Mouse (Mus musculus) brain, embryonic 14.5 days (tissue): ENCODE results near the gene Gm20538. TPM values are rescaled to one million over a fixed set of nuclear protein-coding genes. Genes with fewer than 3 reads are reported as not detected.

Source experiments
- DNase-seq: peaks from one replicate; pipeline ENCODE4 v3.0.0-alpha.2; 2011; ENCODE audit warnings: low read depth
- CTCF ChIP-seq: fragments of 200-500 bp; IDR thresholded peaks from 2 replicates; pipeline ENCODE4 v1.5.1; 2012; ENCODE audit warnings: inconsistent platforms, mild to moderate bottlenecking, moderate library complexity, borderline replicate concordance; ENCODE audit not compliant: insufficient read depth, insufficient read length; ENCODE audit errors: extremely low read depth
- POLR2A ChIP-seq: fragments of 200-500 bp; IDR thresholded peaks from 2 replicates; pipeline ENCODE4 v1.6.1; 2012; ENCODE audit warnings: mild to moderate bottlenecking, inconsistent platforms, borderline replicate concordance; ENCODE audit not compliant: poor library complexity, insufficient read depth, insufficient read length, severe bottlenecking; ENCODE audit errors: extremely low read depth
- polyA plus RNA-seq: library from polyadenylated mRNA; depleted of rRNA; stranded (reverse); fragments of >200 nt; gene quantifications from 2 replicates; pipeline ENCODE4 v1.2.3, GENCODE M21; 2012; rRNA removed

Gene Gm20538
- polyA plus RNA-seq, 1 experiment: not detected

- no peak for DNase-seq
- TF ChIP-seq POLR2A: no peak
- TF ChIP-seq CTCF: no peak
Observed at GRCm38 (mm10) chr19:44501925-44502324, 50.7 kb downstream of the Gm20538 start.

- TF ChIP-seq POLR2A (no peak), CTCF (no peak)
- DNase-seq: no peak
Observed at GRCm38 (mm10) chr19:44500240-44500639, 52.4 kb downstream of the Gm20538 start.

- no peak for TF ChIP-seq POLR2A
- TF ChIP-seq CTCF: no peak
Observed at GRCm38 (mm10) chr19:44498936-44499335, 53.7 kb downstream of the Gm20538 start.

GRCm38 (mm10) chr19:44496941-44497340 is 55.7 kb downstream of the Gm20538 start:
- no peak for DNase-seq
- no peak for TF ChIP-seq CTCF

More at GRCm38 (mm10) chr19:44498936-44499335, 53.7 kb downstream of the Gm20538 start:
- DNase-seq: no peak

- TF ChIP-seq POLR2A (no peak), CTCF (no peak)
- DNase-seq: no peak
Observed at GRCm38 (mm10) chr19:44496511-44496910, 56.1 kb downstream of the Gm20538 start.

Other genes starting within 250 kb of the Gm20538 start
- gene Scd4, start 219.7 kb downstream of the Gm20538 start, polyA plus RNA-seq: 0.19 and 0.30 TPM in 2 replicates
- 9.6 and 16.6 TPM in 2 replicates for gene Scd1, start 145.0 kb downstream of the Gm20538 start, polyA plus RNA-seq
- gene Wnt8b, start 59.4 kb downstream of the Gm20538 start, polyA plus RNA-seq: 3.6 and 3.7 TPM in 2 replicates
- 0.42 and 0.72 TPM in 2 replicates for gene Sec31b, start 7.0 kb downstream of the Gm20538 start, polyA plus RNA-seq
- 434 and 563 TPM in 2 replicates for gene Ndufb8, start 2.6 kb upstream of the Gm20538 start, polyA plus RNA-seq
- gene Hif1an, start 10.0 kb upstream of the Gm20538 start, polyA plus RNA-seq: 29.5 TPM in 2 replicates
- 1.9 and 20.3 TPM in 2 replicates for gene Pax2, start 203.2 kb upstream of the Gm20538 start, polyA plus RNA-seq